Mouse (Mus musculus) forelimb bud, embryonic 11.5 days (tissue): ENCODE results near the gene Tshz3.

Experiments
- DNase-seq: peaks from one replicate; pipeline ENCODE4 v3.0.0-alpha.2; 2012; ENCODE audit warnings: low read depth, low spot score

Gene Tshz3

GRCm38 (mm10) chr7:36697118-36697855 is 631 bp upstream of the Tshz3 start:
- peak; percentile 70 for DNase-seq

- DNase-seq: peak; percentile 17
Observed at GRCm38 (mm10) chr7:36698589-36698946, 650 bp downstream of the Tshz3 start.

- DNase-seq: peak; percentile 35
Observed at GRCm38 (mm10) chr7:36699001-36699987, 1.4 kb downstream of the Tshz3 start.

DNA sequence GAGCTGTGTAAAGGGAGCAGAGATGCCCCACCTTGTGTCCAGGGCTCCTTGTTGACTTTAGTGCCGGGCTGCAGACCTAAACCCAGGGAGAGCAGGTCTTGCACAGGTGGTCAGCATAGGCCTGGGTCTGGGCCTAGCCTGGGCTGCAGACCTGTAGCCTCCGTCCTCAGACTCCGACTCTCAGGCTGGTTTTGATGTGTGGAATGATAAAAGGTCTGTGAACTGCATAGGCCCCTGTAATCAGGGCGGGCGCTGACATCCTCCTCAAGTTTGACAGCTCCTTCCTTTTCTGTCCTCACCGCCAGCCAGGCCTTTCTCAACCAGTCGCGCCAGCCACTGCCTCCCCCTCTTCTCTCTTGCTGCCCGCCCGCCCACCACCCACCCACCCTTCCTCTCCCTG is 8.7 kb downstream of the Tshz3 start:
- DNase-seq: no peak

GRCm38 (mm10) chr7:36707266-36707665 is 9.3 kb downstream of the Tshz3 start:
- DNase-seq: peak; percentile 74

GRCm38 (mm10) chr7:36707681-36708350 is 9.9 kb downstream of the Tshz3 start:
- DNase-seq: no peak

DNA sequence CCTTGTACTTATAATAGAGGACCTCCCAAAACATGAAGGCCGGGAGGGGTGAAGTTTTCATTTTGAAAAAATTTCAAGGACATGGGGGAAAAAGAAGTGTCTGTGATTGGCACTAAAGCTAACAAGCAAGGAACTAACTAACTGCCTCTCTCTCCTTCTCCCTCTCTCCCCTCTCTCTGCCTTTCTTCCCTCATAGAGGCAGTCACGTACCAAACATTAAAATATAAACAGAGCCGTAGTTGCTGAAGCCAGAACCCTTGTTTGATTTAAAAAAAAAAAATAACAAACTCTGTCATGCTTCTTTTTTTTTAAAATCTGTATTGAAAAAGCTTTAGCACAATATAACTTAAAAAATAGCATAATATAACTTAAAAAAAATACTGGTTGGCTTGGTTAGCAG is 10.9 kb downstream of the Tshz3 start:
- no peak for DNase-seq

GRCm38 (mm10) chr7:36709239-36709638 is 11.3 kb downstream of the Tshz3 start:
- DNase-seq: peak; percentile 75

DNA sequence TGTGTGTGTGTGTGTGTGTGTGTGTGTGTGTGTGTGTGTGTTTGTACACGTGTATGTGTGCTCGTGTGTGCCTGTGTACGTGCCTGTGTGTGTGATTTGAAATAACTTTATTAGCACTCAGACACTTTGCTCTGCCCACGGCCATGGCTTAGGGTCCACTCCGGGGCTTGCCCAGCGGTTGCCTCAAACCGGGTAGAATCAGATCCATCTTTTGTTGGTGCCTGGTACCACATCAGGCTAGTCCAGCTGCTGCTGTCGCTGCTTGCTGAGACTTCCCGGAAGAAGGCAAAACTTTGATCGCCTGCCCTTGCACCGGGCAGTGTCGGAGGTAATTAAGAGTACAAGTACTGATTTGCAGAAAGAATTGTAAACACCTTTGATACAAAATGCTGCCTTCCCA is 12.1 kb downstream of the Tshz3 start:
- DNase-seq: no peak

- no peak for DNase-seq
Observed at GRCm38 (mm10) chr7:36710387-36710786, 12.5 kb downstream of the Tshz3 start.

DNA sequence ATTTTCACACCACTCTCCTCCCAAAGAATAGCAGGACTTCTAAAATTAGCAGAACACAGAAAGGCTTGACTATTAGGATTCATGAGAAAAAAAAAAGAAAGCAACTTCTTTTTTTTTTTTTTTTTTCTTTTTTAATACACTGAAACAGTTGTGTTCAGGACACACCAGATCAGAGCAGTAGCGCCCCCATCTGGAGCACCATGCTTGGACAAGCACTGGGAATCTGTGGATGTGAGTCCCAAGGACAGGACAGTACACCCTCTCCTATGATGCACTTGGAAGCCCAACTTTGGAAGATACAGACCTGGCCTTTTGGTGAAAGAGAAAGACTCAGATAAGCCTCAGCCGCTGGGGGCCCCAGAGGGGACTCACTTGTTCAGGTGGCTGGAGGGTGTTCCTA is 13.8 kb downstream of the Tshz3 start:
- DNase-seq: no peak

- no peak for DNase-seq
Observed at GRCm38 (mm10) chr7:36714323-36714722, 16.4 kb downstream of the Tshz3 start.

DNA sequence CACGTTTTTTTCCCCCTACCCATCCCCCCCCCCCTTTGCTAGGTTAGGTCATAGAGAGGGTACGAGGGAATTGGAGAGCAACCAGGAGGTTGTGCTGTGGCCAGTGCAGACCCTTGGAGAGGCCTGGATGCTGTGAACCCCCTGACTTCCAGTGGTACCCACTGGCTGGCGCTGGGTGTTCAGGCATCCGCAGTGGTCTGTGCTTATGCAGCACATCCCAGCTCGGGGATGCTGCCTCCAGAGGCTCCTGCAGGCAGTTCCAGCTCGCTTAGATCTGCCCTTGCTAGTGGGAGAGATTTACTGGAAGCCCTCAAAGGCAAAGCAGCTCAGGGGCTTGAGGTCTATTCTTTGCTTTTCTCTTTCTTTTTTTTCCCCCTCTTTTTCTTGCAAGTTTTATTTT is 19.3 kb downstream of the Tshz3 start:
- DNase-seq: no peak

DNA sequence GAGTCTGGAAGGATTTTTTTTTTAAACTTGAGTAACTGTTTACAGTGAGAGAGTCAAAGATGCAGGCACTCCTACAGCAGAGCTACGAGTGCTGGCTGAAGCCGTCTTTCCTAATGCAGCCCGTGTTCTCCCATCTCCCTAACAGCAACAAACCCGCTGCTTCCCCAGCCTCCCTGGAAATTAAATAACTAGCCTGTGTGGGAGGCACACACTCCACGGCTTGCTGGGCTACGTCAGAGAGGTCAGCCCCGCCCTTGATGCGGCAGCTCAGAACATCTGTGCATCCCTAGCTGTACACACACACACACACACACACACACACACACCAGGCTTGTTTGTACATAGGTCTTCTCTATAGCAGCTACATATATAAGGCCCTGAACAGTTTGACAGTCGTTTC is 22.9 kb downstream of the Tshz3 start:
- DNase-seq: no peak

DNA sequence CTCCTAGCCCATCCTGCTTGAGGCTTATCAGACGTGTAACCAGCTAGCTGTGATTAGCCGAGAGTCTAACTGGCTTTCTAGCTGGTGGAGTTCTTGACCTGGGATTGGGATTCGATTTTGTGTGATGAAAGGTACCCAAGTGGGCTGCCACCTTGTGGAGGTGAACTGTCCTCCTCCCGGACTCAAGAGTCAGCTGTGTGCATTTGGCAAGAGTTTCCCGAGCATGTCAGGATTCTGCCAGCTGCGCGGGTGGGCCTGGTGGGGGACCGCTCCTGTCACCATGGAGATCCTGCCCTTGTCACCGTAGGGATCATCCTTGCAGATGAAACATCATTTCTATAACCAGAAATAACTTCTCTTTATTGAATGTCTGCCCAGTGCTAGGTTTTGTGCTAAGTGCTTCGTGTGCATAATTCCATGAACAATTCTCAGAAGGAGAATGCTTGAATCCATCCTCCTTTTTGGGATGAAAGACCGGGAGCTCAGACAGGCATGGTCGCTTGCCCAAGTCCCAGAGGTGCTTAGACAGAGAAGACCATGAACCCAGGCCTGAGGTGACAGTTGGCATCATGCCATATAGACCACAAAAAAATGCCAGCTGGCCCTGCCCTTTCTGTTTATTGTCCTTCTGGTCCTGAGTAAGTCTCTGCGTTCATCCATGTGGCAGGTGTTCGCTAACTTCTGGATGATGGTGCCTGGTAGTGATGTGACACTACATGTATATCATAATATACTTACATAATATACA is 38.6 kb downstream of the Tshz3 start:
- DNase-seq: no peak

GRCm38 (mm10) chr7:36751480-36751879 is 53.6 kb downstream of the Tshz3 start:
- no peak for DNase-seq

DNA sequence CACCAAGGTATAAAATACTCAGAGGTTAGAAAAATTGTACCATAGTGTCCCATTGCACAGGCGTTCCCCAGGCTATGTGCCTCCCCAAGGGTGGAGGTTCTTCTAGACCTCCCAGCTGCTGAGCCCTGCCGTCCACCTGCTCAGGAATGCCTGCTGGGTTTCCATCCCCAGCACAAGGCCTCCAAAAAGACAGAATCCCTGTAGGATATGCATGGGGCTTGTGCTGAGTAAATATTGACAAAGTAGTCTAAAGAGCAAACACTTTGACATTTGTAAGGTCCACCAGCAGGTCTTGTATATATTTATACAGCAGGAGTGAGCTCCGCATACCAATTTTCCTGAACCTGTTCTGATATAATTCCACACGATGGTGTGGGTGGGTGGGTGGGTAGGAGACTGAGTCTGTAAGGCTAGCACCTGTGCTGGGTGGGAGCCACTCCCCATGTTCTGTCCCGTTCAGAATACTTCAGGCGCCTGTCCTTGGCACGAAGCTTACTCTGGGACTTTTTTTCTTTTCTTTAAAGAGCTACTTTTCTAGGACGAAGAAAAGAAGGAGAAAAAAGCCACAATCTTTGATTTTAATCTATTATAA is 69.7 kb downstream of the Tshz3 start:
- no peak for DNase-seq

DNA sequence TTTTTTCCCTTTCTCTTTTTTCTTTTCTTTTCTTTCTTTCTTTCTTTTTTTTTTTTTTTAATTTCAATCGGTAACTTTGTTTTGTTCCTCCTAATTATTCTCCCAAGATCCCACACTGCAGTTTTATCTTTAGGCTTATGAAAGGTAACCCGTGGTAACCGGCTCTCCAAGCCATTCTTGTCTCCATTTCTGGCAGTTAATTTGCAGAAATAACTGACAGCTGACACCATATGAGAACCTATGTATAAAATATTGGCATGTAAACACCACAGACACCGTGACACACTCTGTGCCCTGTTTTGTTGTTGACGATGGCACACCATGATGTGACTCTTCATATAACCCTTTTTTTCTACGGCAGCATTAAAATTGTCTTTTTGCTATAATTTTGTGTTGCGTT is 75.2 kb downstream of the Tshz3 start:
- no peak for DNase-seq

GRCm38 (mm10) chr7:36776956-36777355 is 79.0 kb downstream of the Tshz3 start:
- no peak for DNase-seq

DNA sequence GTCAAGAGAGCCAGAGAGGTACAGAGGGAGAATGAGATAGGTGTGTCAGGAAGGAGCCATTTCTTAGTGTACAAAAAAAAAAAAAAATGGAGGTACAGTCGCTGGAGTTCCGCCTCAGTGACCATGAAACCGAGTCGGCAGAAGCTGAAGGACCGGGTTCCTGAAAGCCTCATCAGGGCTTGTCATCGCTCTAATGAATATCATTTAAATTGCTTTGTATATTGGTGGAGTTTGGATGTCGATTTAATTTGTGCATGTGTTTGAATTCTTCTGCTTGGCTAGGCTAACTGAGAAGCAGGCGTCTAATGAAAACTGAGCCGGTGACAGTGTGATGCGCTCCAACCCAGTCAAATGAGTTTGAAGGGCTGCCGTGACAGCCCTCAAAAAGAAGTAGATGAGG is 80.5 kb downstream of the Tshz3 start:
- no peak for DNase-seq

DNA sequence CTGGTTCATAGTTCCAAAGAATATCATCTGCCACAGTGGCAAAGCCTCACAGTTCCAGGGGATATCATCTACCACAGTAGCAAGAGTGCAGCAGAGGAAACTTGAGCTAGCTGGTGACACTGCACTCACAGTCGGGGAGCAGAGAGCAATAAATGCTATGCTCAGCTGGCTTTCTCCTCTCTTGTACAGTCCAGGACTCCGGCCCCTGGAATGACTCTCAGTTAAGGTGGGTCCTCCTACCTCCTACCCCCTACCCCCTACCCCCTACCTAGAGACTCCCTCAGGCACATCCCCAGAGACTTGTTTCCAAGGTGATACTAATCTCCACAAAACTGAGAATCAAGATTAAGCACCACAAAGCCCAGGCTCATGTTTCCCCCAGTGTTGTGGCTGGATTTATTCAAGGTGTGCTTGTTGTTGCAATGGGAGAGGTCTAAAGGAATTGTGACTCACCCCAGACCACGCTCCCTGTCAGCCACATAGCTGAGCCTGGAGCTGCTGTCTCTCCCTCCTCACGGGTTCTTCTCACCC is 86.4 kb downstream of the Tshz3 start:
- DNase-seq: no peak
